Mouse (Mus musculus) cerebellum, adult 2 months (tissue): Measurements from ENCODE around the gene Hivep3.

Experiments used
- CTCF ChIP-seq: fragments of 200-500 bp; IDR thresholded peaks from 2 replicates; pipeline ENCODE4 v1.5.1; 2011; ENCODE audit warnings: low read depth, mild to moderate bottlenecking, control low read depth, low read length, moderate library complexity, borderline replicate concordance; ENCODE audit not compliant: insufficient read depth
- POLR2A ChIP-seq: fragments of 200-500 bp; IDR thresholded peaks from 2 replicates; pipeline ENCODE4 v1.6.1; 2011; ENCODE audit warnings: low read length, control low read depth, borderline replicate concordance; ENCODE audit not compliant: insufficient read depth

DNA sequence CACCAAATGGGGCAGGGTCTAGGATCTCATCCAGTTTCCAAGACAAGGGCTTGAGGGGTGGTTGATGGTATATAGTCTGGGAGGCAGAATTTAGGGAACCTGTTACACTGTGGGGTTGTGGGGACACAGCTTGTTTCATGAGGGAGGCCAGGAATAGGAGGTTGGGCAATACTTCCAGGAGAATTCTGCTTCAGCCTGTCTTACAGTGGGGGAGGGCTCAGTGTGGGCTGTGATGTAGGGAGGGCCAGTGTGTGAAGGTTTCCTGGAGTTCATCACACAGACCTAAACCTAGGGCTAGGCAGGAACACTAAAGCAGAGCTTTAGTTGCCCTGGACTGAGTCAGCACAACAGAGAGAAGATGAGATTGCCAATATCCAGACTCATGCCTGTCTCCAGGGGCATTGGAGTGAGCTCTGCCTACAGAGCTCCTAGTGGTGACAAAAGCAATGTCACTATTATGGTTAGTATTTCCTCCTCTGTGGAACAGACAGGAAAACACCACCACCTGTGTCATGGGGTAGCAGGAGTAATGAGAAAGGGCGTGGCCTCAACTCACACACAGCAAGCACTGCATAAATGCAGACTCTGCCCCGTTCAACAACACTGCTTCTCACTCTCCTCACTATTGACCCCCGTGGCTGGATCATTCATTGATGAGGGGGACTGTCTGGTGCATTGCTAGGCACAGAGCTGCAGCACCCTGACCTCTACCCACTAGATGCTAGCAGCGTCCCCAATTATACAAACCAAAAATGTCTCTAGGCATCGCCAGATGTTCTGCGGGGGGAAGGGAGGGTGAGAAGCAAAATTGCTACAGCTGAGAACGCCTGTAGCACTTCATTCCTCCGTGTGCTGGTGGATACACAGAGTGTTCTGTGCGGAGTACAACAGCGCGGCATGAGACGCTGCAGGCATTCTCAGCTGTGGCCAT lies 213.9 kb downstream of the Hivep3 start:
- TF ChIP-seq CTCF (no peak), POLR2A (no peak)
